Mouse (Mus musculus) monocyte, adult 2 months (primary cell): ENCODE results near the gene Bcl6b.
A peak's percentile ranks its signal among the peaks of the same experiment; 100 is the strongest.

Source experiments
- DNase-seq, 2 experiments: peaks; one replicate each; pipeline ENCODE4 v3.0.0; 2022; ENCODE audit warnings: low spot score in 2 of 2, low read depth in 1 of 2

Gene Bcl6b

GRCm38 (mm10) chr11:70229260-70230010 is at the start of gene Bcl6b:
Gene Bcl6b (minus strand): TSS chr11:70229798.
- DNase-seq: no peak

DNA sequence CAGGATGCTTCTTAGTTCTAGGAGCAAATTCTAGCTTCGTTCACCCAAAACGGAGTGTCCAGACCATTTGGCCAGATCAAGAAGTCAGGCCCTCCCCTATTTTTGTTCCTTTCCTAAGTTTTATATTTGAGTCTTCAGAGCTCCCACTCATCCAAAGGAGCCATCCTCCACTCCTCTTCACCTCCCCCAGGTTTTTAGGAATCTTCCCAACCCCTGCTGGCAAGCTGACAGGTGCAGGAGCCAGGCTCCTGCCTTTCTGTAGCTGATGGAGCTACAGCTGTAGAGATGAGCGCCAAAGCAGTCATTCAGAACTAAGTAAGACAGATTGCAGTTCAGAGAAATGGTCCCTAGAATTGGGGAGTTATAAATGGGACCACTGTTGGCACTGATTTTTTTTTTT is 49.4 kb upstream of the Bcl6b start:
- no peak for DNase-seq

GRCm38 (mm10) chr11:70271641-70272040 is 42.0 kb upstream of the Bcl6b start:
- no peak for DNase-seq

DNA sequence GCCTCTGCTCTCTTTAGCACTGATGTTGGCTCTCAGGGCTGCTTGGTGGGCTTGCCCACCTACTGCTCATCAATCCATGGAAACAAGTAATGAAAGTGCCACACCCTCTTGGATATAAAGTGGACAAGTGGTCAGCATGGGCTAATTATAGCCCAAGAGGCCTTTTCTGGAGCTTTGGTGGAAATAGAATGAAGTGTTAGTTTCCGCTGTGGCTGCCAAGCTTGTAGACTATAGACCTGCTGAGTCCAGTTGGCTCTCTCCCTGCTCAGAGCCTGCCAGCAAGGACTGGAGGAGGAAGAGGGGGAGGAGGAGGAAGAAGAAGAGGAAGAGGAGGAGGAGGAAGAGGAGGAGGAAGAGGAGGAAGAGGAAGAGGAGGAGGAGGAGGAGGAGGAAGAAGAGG is 36.8 kb upstream of the Bcl6b start:
- DNase-seq: no peak

- DNase-seq: no peak
Observed at GRCm38 (mm10) chr11:70265819-70266218, 36.2 kb upstream of the Bcl6b start.

- no peak for DNase-seq
Observed at GRCm38 (mm10) chr11:70265252-70265651, 35.7 kb upstream of the Bcl6b start.

DNA sequence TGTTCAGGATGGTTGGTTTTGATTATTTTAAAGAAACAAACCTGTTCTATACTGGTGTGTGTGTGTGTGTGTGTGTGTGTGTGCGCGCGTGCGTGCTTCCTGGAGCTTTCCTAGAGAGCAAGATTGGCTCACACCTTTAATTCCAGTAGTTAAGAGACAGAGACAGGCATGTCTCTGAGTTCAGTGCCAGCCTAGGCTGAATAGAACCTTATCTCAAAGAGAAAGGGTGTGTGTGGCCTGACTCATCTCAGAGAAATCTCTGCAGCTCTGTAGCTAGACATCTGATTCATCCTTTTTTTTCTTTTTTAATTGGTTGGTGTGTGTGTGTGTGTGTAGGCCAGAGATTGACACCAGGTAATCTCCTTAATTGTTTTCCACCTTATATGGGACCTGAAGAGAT is 29.4 kb upstream of the Bcl6b start:
- no peak for DNase-seq

- no peak for DNase-seq
Observed at GRCm38 (mm10) chr11:70254931-70255531, 25.4 kb upstream of the Bcl6b start, which contains the start of gene Alox12. Gene Alox12 (minus strand): TSS chr11:70255353.

GRCm38 (mm10) chr11:70254337-70254736 is 24.7 kb upstream of the Bcl6b start:
- no peak for DNase-seq

GRCm38 (mm10) chr11:70251853-70252252 is 22.3 kb upstream of the Bcl6b start:
- DNase-seq: no peak

- DNase-seq: no peak
Observed at GRCm38 (mm10) chr11:70250150-70250549, 20.6 kb upstream of the Bcl6b start.

GRCm38 (mm10) chr11:70247136-70247845 is 17.7 kb upstream of the Bcl6b start:
- peak in 1 of 2 experiments; percentile 60 for DNase-seq

DNA sequence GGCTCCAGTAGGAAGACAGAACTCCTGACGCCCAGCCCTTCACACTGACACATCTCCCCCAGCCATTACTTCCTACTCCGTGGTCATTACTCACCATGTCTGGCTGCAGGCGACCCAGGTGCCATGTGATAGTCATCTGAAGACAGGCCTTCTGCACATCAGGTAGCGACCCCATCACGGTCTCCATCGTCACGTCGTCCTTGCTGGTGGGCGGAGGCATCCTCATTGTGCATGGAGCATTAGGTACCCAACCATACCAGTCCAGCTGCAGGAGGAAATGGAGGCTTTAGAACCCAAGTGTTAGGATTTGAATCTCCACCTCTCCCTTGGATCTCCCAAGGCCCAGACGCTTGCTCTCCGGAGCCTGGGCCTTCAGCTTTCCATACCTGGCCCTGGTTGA is 13.0 kb upstream of the Bcl6b start:
- no peak for DNase-seq

DNA sequence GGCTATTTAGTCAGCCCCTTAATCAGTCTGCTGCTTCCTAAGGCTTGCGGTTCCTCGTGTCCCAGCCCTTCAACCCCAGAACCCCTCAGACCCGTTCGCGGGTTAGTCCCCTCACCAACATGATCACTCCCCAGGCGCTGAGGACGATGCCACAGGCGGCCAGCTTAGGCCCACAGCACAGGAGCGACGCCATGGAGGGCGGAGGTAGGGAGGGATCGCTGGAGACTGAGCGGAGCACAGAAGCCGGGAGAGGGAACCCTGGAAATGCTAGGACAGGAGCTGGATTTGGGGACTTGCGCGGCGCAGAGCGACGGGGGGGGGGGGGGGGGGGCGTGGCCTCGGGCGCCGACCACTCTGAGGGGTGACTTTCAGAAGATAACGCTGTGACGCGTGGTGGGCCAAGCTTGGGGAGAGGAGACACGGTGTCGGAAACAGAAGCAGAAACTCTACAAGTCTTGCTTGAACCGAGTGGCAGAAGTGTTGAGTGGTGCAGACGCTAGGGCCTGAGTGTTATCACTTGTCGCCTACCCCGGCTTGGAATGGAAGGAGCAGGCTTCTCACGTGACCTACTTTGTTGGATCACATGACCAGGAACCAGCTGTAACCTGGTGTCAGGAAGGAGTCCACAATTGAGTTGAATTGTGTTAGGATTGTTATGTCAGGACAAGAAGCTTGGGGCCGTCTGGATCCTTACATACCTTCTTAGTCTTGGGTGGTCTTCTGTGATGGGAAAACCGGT is 10.1 kb upstream of the Bcl6b start, which contains the start of the genes Gm21988 and Rnasek:
TSS of gene Gm21988 (minus strand) at position 290 of the 739 bp plus-strand sequence.
TSS of gene Rnasek (minus strand) at position 302 of the 739 bp plus-strand sequence.
- peak; percentile 46 to 78 for DNase-seq

GRCm38 (mm10) chr11:70238591-70239440 is 9.2 kb upstream of the Bcl6b start:
- no peak for DNase-seq

DNA sequence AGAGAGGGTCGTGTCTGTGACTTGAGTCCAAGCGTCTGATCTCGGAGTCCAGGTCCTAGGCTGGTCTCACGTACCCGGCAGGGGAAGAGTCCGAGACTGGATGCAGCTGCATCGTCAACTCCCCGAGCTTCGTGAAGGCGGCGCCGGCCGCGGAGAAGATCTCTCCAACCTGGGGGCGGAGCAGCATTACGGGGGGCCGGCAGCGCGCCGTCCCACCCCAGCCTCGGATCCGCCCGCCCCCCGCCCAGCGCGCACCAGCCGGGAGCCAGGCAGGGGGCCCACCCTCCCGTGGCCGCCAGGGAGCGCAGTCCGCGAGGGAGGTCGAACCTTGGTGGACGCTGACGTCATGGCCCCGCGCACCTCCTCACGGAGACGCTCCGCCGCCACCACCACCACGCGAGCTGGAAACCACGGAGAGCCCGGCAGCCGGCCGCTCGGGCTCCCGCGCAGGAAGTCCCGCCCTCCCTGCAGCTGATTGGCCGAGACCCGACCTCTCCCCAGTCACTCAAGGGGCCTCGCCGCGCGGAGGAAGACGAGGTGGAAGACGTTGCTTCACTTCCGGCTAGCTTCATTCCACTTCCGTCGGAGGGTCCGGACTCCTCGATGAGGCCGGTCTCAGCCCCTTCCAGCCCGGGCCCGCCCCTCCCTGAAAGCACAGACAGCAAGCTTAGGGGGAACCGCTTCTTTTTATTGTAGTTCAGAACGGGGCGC is 8.0 kb upstream of the Bcl6b start, which contains the start of gene 0610010K14Rik:
TSS of gene 0610010K14Rik (minus strand) at position 458 of the 711 bp plus-strand sequence.
- peak; percentile 86 to 90 for DNase-seq

DNA sequence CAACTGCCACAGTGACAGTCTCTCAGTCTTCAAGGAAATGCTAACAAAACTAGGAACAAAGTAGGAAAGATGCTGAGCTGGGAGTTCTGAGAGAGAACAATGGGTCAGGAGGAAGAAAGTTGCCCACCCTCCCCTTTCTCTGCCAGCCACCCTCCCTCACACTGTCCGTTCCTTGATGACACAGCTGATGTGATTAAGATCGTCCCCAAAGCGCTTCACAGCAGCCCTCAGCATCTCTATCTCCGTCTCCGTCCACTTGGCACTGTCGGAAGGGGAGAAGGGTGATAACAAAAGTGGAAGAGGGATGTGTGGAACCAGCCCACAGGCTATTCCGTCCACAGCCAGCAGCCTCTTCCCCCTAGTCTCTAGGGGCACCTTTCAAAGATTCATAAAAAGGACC is 7.1 kb upstream of the Bcl6b start:
- DNase-seq: no peak

GRCm38 (mm10) chr11:70235254-70235900 is 5.8 kb upstream of the Bcl6b start:
- DNase-seq: no peak

DNA sequence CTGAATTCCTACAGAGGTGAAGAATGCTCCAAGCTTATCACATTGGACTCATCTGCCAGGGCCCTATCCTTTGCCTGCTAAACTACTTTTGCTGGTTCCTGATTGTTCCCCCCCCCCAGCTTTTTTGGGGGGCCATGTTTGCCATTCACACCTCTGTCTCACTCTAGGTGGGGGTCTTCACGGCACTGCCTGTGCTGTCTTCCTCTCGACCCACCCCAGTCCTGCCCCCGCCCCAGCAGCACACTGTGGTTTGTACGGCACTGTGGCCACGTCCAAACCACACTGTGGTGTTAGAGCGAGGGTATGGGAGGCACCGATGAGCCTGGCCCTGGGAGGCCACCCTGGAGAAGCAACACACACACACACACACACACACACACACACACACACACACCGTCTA is 4.9 kb upstream of the Bcl6b start:
- DNase-seq: no peak
